Mouse (Mus musculus) cerebellum, adult 2 months (tissue): ENCODE results near the gene Trpm8. TPM values are rescaled to one million over a fixed set of nuclear protein-coding genes. Genes with fewer than 3 reads are reported as not detected.

Source experiments
- DNase-seq, 2 experiments: peaks; one replicate each; pipeline ENCODE4 v3.0.0; 2021
- H3K27ac ChIP-seq: fragments of 200-500 bp; 2 replicates; pipeline ENCODE4 v1.5.1; 2012; ENCODE audit warnings: low read length, control low read depth, inconsistent platforms; ENCODE audit not compliant: insufficient read depth
- H3K27me3 ChIP-seq: fragments of 200-500 bp; 2 replicates; pipeline ENCODE4 v1.6.1; 2012; ENCODE audit warnings: inconsistent platforms, mild to moderate bottlenecking, low read length, moderate library complexity; ENCODE audit not compliant: control insufficient read depth, insufficient read depth
- H3K4me1 ChIP-seq: fragments of 200-500 bp; 2 replicates; pipeline ENCODE4 v1.6.1; 2011; ENCODE audit warnings: low read length; ENCODE audit not compliant: control insufficient read depth, insufficient read depth
- H3K4me3 ChIP-seq: fragments of 200-500 bp; replicated peaks from 2 replicates; pipeline ENCODE3; 2011; ENCODE audit warnings: mild to moderate bottlenecking, low read depth, low read length, control low read depth; ENCODE audit not compliant: insufficient read depth
- CTCF ChIP-seq: fragments of 200-500 bp; IDR thresholded peaks from 2 replicates; pipeline ENCODE4 v1.5.1; 2011; ENCODE audit warnings: low read depth, mild to moderate bottlenecking, control low read depth, low read length, moderate library complexity, borderline replicate concordance; ENCODE audit not compliant: insufficient read depth
- POLR2A ChIP-seq: fragments of 200-500 bp; IDR thresholded peaks from 2 replicates; pipeline ENCODE4 v1.6.1; 2011; ENCODE audit warnings: low read length, control low read depth, borderline replicate concordance; ENCODE audit not compliant: insufficient read depth
- WGBS: fragments of 180-500 bp; shearing (Covaris S2); methylation state at CpG from one replicate; pipeline ENCODE4 v1.1.7; 2018; 5-methylcytosine and 5-hydroxymethylcytosine counted together
- polyA plus RNA-seq: library from polyadenylated mRNA; depleted of rRNA; stranded (reverse); fragments of >200 nt; gene quantifications from 2 replicates; pipeline ENCODE4 v1.2.3, GENCODE M21; 2012

Gene Trpm8
- polyA plus RNA-seq, 1 experiment: 0.49 TPM

DNA sequence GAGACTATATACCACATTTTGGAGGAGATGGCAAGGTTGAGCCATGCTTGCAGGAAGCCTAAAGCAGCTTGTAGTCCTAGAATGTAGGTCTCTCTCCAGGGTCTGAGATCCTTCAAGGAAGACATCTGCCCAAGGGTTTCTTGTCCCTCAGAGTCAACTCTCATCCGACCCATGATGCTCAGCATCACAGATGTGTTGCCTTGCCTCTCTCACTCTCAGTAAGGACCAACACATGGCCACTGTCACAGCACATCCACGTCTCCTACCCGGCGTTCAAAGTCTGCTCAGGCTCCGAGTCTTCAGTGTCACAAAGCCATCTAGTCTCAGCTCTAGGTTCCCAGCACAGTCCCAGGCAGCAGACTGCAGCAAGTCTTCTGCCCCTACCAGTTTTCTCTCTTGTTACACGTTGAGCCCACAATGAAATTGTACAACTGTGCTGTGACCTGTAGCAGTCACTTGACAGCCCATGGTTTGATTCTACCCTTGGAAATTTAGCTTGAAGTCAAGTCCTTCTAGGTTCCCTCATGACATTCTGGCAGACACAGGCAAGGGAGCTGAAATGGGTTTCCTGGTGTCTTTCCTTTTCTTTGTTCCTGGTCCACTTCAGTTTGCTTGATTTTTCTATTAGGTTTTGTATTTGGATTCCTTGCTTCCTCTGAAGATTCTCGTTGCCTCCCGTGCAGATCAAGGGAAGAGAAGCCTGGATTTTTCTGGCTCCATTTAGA is 27.0 kb downstream of the Trpm8 start:
- H3K4me3 ChIP-seq: no peak overlapping the region
- WGBS: 57% methylated on average over 8 of the region's 8 CpGs
- no peak for DNase-seq

DNA sequence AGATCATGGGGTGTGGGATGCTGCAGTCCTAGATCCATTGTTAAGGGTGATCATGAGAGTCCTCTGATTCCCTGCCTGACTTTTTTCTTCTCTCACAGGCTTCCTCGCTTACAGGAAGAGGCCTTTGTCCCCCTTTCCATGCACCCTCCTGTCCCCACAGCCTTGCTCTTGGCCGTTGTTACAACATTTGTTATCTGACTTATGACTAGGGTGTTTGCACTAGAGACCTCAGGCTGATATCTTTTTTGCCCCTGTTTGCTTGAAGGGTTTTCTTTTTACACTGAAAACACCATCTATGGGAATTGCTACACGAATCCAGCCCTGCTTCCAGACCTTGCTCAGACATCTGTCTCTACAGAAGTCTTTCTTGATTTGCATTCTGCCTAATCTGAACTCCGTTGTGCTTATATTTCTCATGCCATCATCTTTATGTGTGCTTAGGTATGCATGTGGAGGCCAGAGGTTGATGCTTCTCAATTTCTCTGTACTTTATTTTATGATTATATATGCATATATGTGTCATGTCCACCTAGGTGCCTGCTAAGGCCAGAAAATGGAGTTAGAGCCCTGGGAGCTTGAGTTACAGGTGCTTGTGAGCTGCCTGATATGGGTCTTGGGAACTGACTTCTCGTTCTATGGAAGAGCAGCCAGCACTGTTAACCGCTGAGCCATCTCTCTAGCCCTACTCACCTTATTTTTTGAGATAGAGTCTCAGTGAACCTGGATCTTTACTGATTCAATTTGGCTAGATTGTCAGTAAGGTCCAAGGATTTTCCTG is 27.7 kb downstream of the Trpm8 start:
- no peak overlapping the region for H3K4me3 ChIP-seq
- TF ChIP-seq CTCF (no peak), POLR2A (no peak)
- 0 out of 2 replicates have a peak, but pooled peaks cover 1% of the 10 kb centered on the region for H3K27me3 ChIP-seq
- no peak for DNase-seq
- no peaks in the 10 kb centered on the region for H3K4me1 ChIP-seq
- no peak overlapping the region for H3K27ac ChIP-seq
- 39% methylated on average over 6 of the region's 6 CpGs for WGBS

More for the DNA sequence above, 27.0 kb downstream of the Trpm8 start:
- Histone ChIP-seq H3K4me1 (no peaks in the 10 kb centered on the region), H3K27ac (no peak overlapping the region), H3K27me3 (0 out of 2 replicates have a peak, but pooled peaks cover 1% of the 10 kb centered on the region)
- TF ChIP-seq POLR2A (no peak), CTCF (no peak)

DNA sequence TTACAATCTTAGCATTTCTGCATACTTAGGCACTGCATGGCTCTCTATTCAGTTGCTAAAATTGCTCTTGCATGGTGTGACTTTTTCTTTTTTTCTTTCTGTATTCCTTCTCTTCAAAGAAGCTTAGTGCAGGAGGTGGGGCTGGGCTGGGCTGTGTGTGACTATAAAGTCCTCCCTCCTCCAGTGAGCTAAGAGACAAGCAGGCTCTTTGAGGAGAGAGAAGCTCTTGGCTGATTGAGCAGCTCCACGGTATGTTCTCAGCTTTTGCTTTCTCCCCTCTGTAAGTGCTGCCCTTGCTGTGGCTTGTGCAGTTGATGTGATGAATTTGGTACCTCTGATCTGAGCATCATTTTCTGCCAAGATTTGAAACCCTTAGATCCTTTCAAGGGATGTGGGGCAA is 29.1 kb downstream of the Trpm8 start:
- TF ChIP-seq CTCF (no peak), POLR2A (no peak)
- H3K4me1 ChIP-seq: no peaks in the 10 kb centered on the region
- H3K4me3 ChIP-seq: no peak overlapping the region
- 0 out of 2 replicates have a peak, but pooled peaks cover 1% of the 10 kb centered on the region for H3K27me3 ChIP-seq
- H3K27ac ChIP-seq: no peak overlapping the region
- 54% methylated on average over 1 of the region's 1 CpGs for WGBS
- DNase-seq: no peak

DNA sequence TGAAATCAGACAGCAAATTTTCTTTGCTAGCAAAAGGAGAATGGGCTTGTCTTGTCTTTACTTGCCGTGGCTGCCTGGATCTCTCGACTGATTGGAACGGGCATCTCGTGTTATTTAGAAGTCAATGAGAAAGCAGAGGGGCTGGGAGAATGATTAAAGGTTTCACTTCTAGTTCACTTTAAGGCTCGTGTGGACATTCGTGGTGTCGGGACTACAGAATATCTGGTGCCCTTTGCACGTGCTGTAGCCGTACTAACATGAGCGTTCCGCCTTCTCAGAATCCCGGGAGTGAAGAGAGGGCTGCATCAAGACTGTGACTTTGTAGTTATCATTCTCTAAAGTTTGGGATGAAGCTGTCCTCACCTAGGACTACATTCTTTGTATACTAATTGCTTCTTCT is 29.7 kb downstream of the Trpm8 start:
- Histone ChIP-seq H3K27ac (no peak overlapping the region), H3K27me3 (0 out of 2 replicates have a peak, but pooled peaks cover 1% of the 10 kb centered on the region), H3K4me3 (no peak overlapping the region), H3K4me1 (no peaks in the 10 kb centered on the region)
- TF ChIP-seq POLR2A: no peak
- TF ChIP-seq CTCF: no peak
- WGBS: 67% methylated on average over 12 of the region's 12 CpGs
- no peak for DNase-seq

DNA sequence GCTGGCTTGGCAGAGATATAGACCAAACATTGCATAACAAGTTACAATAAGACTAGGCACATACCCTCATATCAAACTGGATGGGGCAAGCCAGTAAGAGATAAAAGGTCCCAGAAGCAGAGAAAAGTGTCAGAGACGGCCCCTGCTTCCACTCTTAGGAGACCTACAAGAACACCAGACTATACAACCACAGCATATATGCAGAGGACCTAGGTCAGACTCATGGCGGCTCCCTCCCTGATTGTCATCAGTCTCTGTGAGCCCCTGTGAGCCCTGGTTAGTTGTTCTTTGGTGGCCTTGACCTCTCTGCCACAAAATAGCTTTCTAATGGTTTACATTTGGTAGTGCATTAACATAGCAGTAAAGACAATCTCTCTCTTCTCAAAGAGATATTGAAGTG is 31.6 kb downstream of the Trpm8 start:
- Histone ChIP-seq H3K4me3 (no peak overlapping the region), H3K27me3 (0 out of 2 replicates have a peak, but pooled peaks cover 1% of the 10 kb centered on the region), H3K4me1 (no peaks in the 10 kb centered on the region), H3K27ac (no peak overlapping the region)
- no peak for DNase-seq
- TF ChIP-seq CTCF: no peak
- TF ChIP-seq POLR2A: no peak
- WGBS: 49% methylated on average over 2 of the region's 2 CpGs

DNA sequence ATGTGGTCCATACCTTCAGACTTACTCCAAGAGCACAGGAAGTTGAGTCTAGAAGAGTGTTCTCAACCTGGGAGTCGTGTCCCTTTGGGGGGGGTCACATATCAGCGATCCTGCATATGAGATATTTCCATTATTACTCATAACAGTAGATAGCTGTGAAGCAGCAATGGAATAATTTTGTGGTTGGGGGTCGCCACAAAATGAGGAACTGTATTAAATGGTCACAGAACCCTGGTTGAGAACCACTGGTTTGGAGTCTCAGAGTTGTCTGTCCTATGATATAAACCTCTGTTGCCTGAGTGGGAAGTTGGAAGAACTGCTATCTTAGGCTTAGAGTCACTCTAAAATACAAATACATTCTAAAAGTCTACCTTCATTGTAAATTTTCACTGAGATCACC is 32.4 kb downstream of the Trpm8 start:
- 0 out of 2 replicates have a peak, but pooled peaks cover 1% of the 10 kb centered on the region for H3K27me3 ChIP-seq
- no peak overlapping the region for H3K4me3 ChIP-seq
- no peak overlapping the region for H3K27ac ChIP-seq
- TF ChIP-seq POLR2A (no peak), CTCF (no peak)
- H3K4me1 ChIP-seq: no peaks in the 10 kb centered on the region
- no peak for DNase-seq
- 46% methylated on average over 3 of the region's 3 CpGs for WGBS

DNA sequence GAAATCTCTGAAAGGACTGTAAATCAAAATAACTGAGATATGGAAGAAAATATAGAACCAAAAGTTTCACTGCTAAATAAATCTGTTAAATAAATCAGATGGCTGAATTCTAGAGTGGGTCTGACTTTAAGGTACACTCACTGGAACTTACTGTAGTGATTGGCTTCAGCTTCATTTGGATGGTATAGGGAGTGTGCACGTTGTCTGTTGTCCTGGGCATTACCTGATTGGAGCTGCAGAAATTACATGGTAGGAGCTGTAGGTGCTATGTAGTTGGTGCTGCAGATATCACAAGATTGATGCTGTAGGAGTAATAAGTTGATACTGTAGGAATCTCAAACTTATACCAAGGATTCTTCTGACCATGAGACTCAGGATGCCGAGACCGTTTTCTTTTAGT is 32.9 kb downstream of the Trpm8 start:
- Histone ChIP-seq H3K4me1 (no peaks in the 10 kb centered on the region), H3K4me3 (no peak overlapping the region), H3K27ac (no peak overlapping the region), H3K27me3 (0 out of 2 replicates have a peak, but pooled peaks cover 1% of the 10 kb centered on the region)
- DNase-seq: no peak
- WGBS: 63% methylated on average over 3 of the region's 3 CpGs
- TF ChIP-seq CTCF (no peak), POLR2A (no peak)

DNA sequence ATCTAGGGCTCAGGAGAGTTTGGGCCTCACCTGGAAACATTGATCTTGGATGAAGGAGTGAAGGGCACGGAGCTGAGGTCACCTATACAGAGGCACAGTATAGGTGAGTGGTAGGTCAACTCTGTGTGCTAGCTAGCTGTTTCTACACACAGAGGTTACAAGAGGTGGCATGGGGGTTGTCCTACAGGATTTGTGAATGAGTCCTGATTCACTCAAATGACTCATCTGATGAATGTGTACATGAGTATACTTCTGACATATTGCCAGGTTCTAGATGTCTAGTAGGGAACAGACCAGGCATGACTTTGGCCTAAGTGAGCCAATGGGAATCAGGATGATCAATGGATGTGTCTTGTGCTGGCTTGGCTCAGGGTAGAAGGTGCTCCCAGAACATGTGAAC is 39.8 kb downstream of the Trpm8 start:
- 96% methylated on average over 1 of the region's 1 CpGs for WGBS
- H3K27ac ChIP-seq: no peak overlapping the region
- TF ChIP-seq CTCF: no peak
- no peak for TF ChIP-seq POLR2A

More for the DNA sequence above, 39.8 kb downstream of the Trpm8 start:
- Histone ChIP-seq H3K27me3 (no peaks in the 10 kb centered on the region), H3K4me1 (peaks cover 8% of the 10 kb centered on the region), H3K4me3 (no peak overlapping the region)
- DNase-seq: no peak
